Mouse (Mus musculus) heart, postnatal 14 days (tissue): Measurements from ENCODE around the gene Mcm5. TPM values are rescaled to one million over a fixed set of nuclear protein-coding genes. Genes with fewer than 3 reads are reported as not detected.

Experiments used
- DNase-seq, 2 experiments: peaks; one replicate each; pipeline ENCODE4 v3.0.0; 2021 to 2022
- intact Hi-C: fragments of 180-260 bp; cut with DNase I; formaldehyde crosslinking; loops from one replicate; pipeline ENCODE4 v1.15.1; 2025
- total RNA-seq, 2 experiments: library from RNA; stranded (reverse); gene quantifications; 2 replicates each; pipeline ENCODE4 v1.2.3; 2021

Mcm5 gene
- total RNA-seq, 2 experiments from 2014 or later, result 5.8 to 11.7 TPM

GRCm38 (mm10) chr8:75090781-75091365, 18.5 kb upstream of the Mcm5 start:
- intact Hi-C loops, result no loop called here
- no peak for DNase-seq

GRCm38 (mm10) chr8:75093399-75094156, 15.8 kb upstream of the Mcm5 start, which contains the start of gene Hmox1:
TSS of gene Hmox1 (plus strand) at chr8:75093621.
- DNase-seq, result peak; percentile 94
- intact Hi-C loops, result loop anchor here (1.0 kb wide), 1 partner anchor 15 kb away; no protein-coding TSS in a partner anchor

GRCm38 (mm10) chr8:75102956-75103355, 6.4 kb upstream of the Mcm5 start:
- DNase-seq, result no peak
- intact Hi-C loops, result no loop called here

GRCm38 (mm10) chr8:75103376-75103878, 5.9 kb upstream of the Mcm5 start:
- intact Hi-C loops, result no loop called here
- no peak for DNase-seq

GRCm38 (mm10) chr8:75108527-75109235, 688 bp upstream of the Mcm5 start:
- DNase-seq, result peak; percentile 86
- intact Hi-C loops, result loop anchor here (1.0 kb wide), 2 partner anchors 14 to 37 kb away; no protein-coding TSS in a partner anchor

GRCm38 (mm10) chr8:75110093-75110492, 724 bp downstream of the Mcm5 start:
- intact Hi-C loops, result no loop called here
- no peak for DNase-seq

GRCm38 (mm10) chr8:75118505-75118904, 9.1 kb downstream of the Mcm5 start:
- no peak for DNase-seq
- intact Hi-C loops, result no loop called here

- no peak for DNase-seq
- intact Hi-C loops, result no loop called here
Measured at GRCm38 (mm10) chr8:75119287-75119686, 9.9 kb downstream of the Mcm5 start.

GRCm38 (mm10) chr8:75119747-75120146, 10.4 kb downstream of the Mcm5 start:
- intact Hi-C loops, result no loop called here
- no peak for DNase-seq

GRCm38 (mm10) chr8:75127406-75127805, 18.0 kb downstream of the Mcm5 start:
- intact Hi-C loops, result no loop called here
- DNase-seq, result no peak

GRCm38 (mm10) chr8:75132485-75132884, 23.1 kb downstream of the Mcm5 start:
- DNase-seq, result peak; percentile 63 to 73
- intact Hi-C loops, result loop anchor here (1.0 kb wide), 2 partner anchors 86 to 140 kb away; no protein-coding TSS in a partner anchor

GRCm38 (mm10) chr8:75133399-75133798, 24.0 kb downstream of the Mcm5 start:
- intact Hi-C loops, result no loop called here
- DNase-seq, result no peak

- intact Hi-C loops, result no loop called here
- peak; percentile 75 to 80 for DNase-seq
Measured at GRCm38 (mm10) chr8:75134603-75135391, 25.4 kb downstream of the Mcm5 start.

- intact Hi-C loops, result no loop called here
- no peak for DNase-seq
Measured at GRCm38 (mm10) chr8:75135756-75136155, 26.4 kb downstream of the Mcm5 start.

- intact Hi-C loops, result no loop called here
- DNase-seq, result no peak
Measured at GRCm38 (mm10) chr8:75136256-75136655, 26.9 kb downstream of the Mcm5 start.

GRCm38 (mm10) chr8:75137536-75137935, 28.2 kb downstream of the Mcm5 start:
- intact Hi-C loops, result no loop called here
- DNase-seq, result no peak

- intact Hi-C loops, result no loop called here
- no peak for DNase-seq
Measured at GRCm38 (mm10) chr8:75150911-75151610, 41.7 kb downstream of the Mcm5 start.

GRCm38 (mm10) chr8:75151743-75152142, 42.4 kb downstream of the Mcm5 start:
- intact Hi-C loops, result no loop called here
- DNase-seq, result no peak

GRCm38 (mm10) chr8:75152505-75153082, 43.2 kb downstream of the Mcm5 start:
- intact Hi-C loops, result no loop called here
- DNase-seq, result no peak
